Mouse (Mus musculus) MEL (cell line): ENCODE results near the gene Mapre1. TPM values are rescaled to one million over a fixed set of nuclear protein-coding genes. Genes with fewer than 3 reads are reported as not detected.
"Not testable (repeated sequence)": the region's sequence is repeated elsewhere in the genome, so short reads cannot be mapped to it uniquely, and the experiment has no call there.

ENCODE experiments used
- DNase-seq: peaks from one replicate; pipeline ENCODE4 v3.0.0; 2011; ENCODE audit warnings: low read depth, low spot score
- H3K27ac ChIP-seq: 2 replicates; pipeline ENCODE4 v1.5.1; 2012; ENCODE audit warnings: low read depth, mild to moderate bottlenecking, control low read depth, low read length, moderate library complexity; ENCODE audit not compliant: control insufficient read depth
- H3K27me3 ChIP-seq, 2 experiments: fragments of 150-350 bp in 1 of 2; sonication (generic) in 1 of 2; 2 replicates each; pipeline ENCODE4 v1.6.1; 2012; ENCODE audit warnings: low read length in 2 of 2, mild to moderate bottlenecking in 2 of 2, improper control_type of control experiment in 1 of 2, moderate library complexity in 1 of 2; ENCODE audit not compliant: insufficient read depth in 2 of 2, control insufficient read depth in 1 of 2
- H3K36me3 ChIP-seq, 2 experiments: 2 replicates each; pipeline ENCODE4 v1.6.1; 2012 to 2014; ENCODE audit warnings: low read length in 2 of 2, improper control_type of control experiment in 1 of 2, inconsistent platforms in 1 of 2, mild to moderate bottlenecking in 1 of 2; ENCODE audit not compliant: insufficient read depth in 2 of 2, control insufficient read depth in 1 of 2
- H3K4me1 ChIP-seq, 2 experiments: fragments of 150-350 bp in 1 of 2; sonication (generic) in 1 of 2; 2 replicates each; pipeline ENCODE4 v1.6.1; 2012; ENCODE audit warnings: low read length in 2 of 2, improper control_type of control experiment in 1 of 2, mild to moderate bottlenecking in 1 of 2; ENCODE audit not compliant: insufficient read depth in 2 of 2, control insufficient read depth in 1 of 2
- H3K4me3 ChIP-seq, 2 experiments: fragments of 150-350 bp in 1 of 2; sonication (generic) in 1 of 2; 2 replicates each; pipeline ENCODE4 v1.5.1; 2012; ENCODE audit warnings: low read depth in 2 of 2, low read length in 2 of 2, mild to moderate bottlenecking in 2 of 2, moderate library complexity in 2 of 2, control low read depth in 1 of 2, improper control_type of control experiment in 1 of 2; ENCODE audit not compliant: control insufficient read depth in 1 of 2, insufficient read depth in 1 of 2
- H3K79me2 ChIP-seq: 2 replicates; pipeline ENCODE4 v1.6.1; 2012; ENCODE audit warnings: mild to moderate bottlenecking, low read length, moderate library complexity; ENCODE audit not compliant: control insufficient read depth, poor library complexity, insufficient read depth
- H3K9ac ChIP-seq: 2 replicates; pipeline ENCODE4 v1.6.1; 2012; ENCODE audit warnings: low read depth, mild to moderate bottlenecking, control low read depth, low read length, moderate library complexity; ENCODE audit not compliant: control insufficient read depth, poor library complexity, severe bottlenecking
- H3K9me3 ChIP-seq: fragments of 150-350 bp; sonication (generic); replicated peaks from 2 replicates; pipeline ENCODE4 v1.6.1; 2012; ENCODE audit warnings: mild to moderate bottlenecking, low read length, improper control_type of control experiment, moderate library complexity; ENCODE audit not compliant: insufficient read depth
- CTCF ChIP-seq, 3 experiments: IDR thresholded peaks in 2 of 3; conservative IDR thresholded peaks in 1 of 3; 2 replicates each; pipeline ENCODE4 v1.5.1; 2011 to 2012; ENCODE audit warnings: low read length in 3 of 3, low read depth in 2 of 3, mild to moderate bottlenecking in 2 of 3, improper control_type of control experiment in 1 of 3, inconsistent platforms in 1 of 3, mixed read lengths in 1 of 3, moderate library complexity in 1 of 3; ENCODE audit not compliant: control insufficient read depth in 1 of 3, insufficient read depth in 1 of 3, poor library complexity in 1 of 3, severe bottlenecking in 1 of 3
- E2F4 ChIP-seq: IDR thresholded peaks from 2 replicates; pipeline ENCODE4 v1.6.1; 2011; ENCODE audit warnings: low read depth, low read length, improper control_type of control experiment, borderline replicate concordance
- EP300 ChIP-seq, 2 experiments: IDR thresholded peaks; 2 replicates each; pipeline ENCODE4 v1.6.1; 2011; ENCODE audit warnings: improper control_type of control experiment in 2 of 2, low read length in 2 of 2, low read depth in 1 of 2, mild to moderate bottlenecking in 1 of 2
- ETS1 ChIP-seq: IDR thresholded peaks from 2 replicates; pipeline ENCODE4 v1.6.1; 2012; ENCODE audit warnings: low read depth, mild to moderate bottlenecking, inconsistent platforms, low read length, improper control_type of control experiment, moderate library complexity
- GABPA ChIP-seq: IDR thresholded peaks from 2 replicates; pipeline ENCODE4 v1.6.1; 2012; ENCODE audit warnings: low read depth, mild to moderate bottlenecking, inconsistent platforms, low read length, improper control_type of control experiment, moderate library complexity
- HCFC1 ChIP-seq: IDR thresholded peaks from 2 replicates; pipeline ENCODE4 v1.6.1; 2012; ENCODE audit warnings: low read depth, mild to moderate bottlenecking, inconsistent platforms, low read length, improper control_type of control experiment, moderate library complexity
- MAFK ChIP-seq: IDR thresholded peaks from 2 replicates; pipeline ENCODE4 v1.6.1; 2011; ENCODE audit warnings: low read depth, mild to moderate bottlenecking, low read length, improper control_type of control experiment, borderline replicate concordance
- MAX ChIP-seq: IDR thresholded peaks from 2 replicates; pipeline ENCODE4 v1.6.1; 2011; ENCODE audit warnings: low read length, improper control_type of control experiment
- MXI1 ChIP-seq: IDR thresholded peaks from 2 replicates; pipeline ENCODE4 v1.6.1; 2011; ENCODE audit warnings: mild to moderate bottlenecking, low read depth, low read length, improper control_type of control experiment
- MYB ChIP-seq: IDR thresholded peaks from 2 replicates; pipeline ENCODE4 v1.6.1; 2011; ENCODE audit warnings: mild to moderate bottlenecking, low read depth, low read length, improper control_type of control experiment
- MYC ChIP-seq: IDR thresholded peaks from 2 replicates; pipeline ENCODE4 v1.6.1; 2011; ENCODE audit warnings: low read depth, mild to moderate bottlenecking, low read length, improper control_type of control experiment, moderate library complexity
- NELFE ChIP-seq: IDR thresholded peaks from 2 replicates; pipeline ENCODE4 v1.6.1; 2011; ENCODE audit warnings: low read depth, low read length, improper control_type of control experiment
- NRF1 ChIP-seq: IDR thresholded peaks from 2 replicates; pipeline ENCODE4 v1.6.1; 2014; ENCODE audit warnings: low read depth, mild to moderate bottlenecking, inconsistent platforms, low read length, improper control_type of control experiment, moderate library complexity; ENCODE audit not compliant: poor library complexity, insufficient read depth, severe bottlenecking
- POLR2A ChIP-seq, 2 experiments: IDR thresholded peaks; 2 replicates each; pipeline ENCODE4 v1.6.1; 2011 to 2012; ENCODE audit warnings: low read length in 2 of 2, mild to moderate bottlenecking in 2 of 2, control low read depth in 1 of 2, improper control_type of control experiment in 1 of 2, low read depth in 1 of 2, moderate library complexity in 1 of 2; ENCODE audit not compliant: control insufficient read depth in 1 of 2, insufficient read depth in 1 of 2, poor library complexity in 1 of 2
- POLR2AphosphoS2 ChIP-seq: IDR thresholded peaks from 2 replicates; pipeline ENCODE4 v1.6.1; 2011; ENCODE audit warnings: low read length, improper control_type of control experiment
- POLR2AphosphoS5 ChIP-seq: IDR thresholded peaks from 2 replicates; pipeline ENCODE4 v1.6.1; 2012; ENCODE audit warnings: low read depth, borderline replicate concordance, mild to moderate bottlenecking, inconsistent platforms, low read length, moderate library complexity, mixed read lengths
- RAD21 ChIP-seq: IDR thresholded peaks from 2 replicates; pipeline ENCODE4 v1.6.1; 2011; ENCODE audit warnings: mild to moderate bottlenecking, low read depth, low read length, improper control_type of control experiment
- SIN3A ChIP-seq: IDR thresholded peaks from 2 replicates; pipeline ENCODE4 v1.6.1; 2012; ENCODE audit warnings: low read length, improper control_type of control experiment, inconsistent platforms
- TBP ChIP-seq: IDR thresholded peaks from 2 replicates; pipeline ENCODE4 v1.8.0; 2011; ENCODE audit warnings: low read depth, low read length, improper control_type of control experiment
- TCF12 ChIP-seq: IDR thresholded peaks from 2 replicates; pipeline ENCODE4 v1.6.1; 2014; ENCODE audit warnings: low read depth, mild to moderate bottlenecking, inconsistent platforms, low read length, improper control_type of control experiment, moderate library complexity
- USF1 ChIP-seq: IDR thresholded peaks from 2 replicates; pipeline ENCODE4 v1.6.1; 2014; ENCODE audit warnings: low read depth, mild to moderate bottlenecking, inconsistent platforms, low read length, improper control_type of control experiment, moderate library complexity
- USF2 ChIP-seq, 2 experiments: IDR thresholded peaks; 2 replicates each; pipeline ENCODE4 v1.6.1; 2011 to 2012; ENCODE audit warnings: improper control_type of control experiment in 2 of 2, low read length in 2 of 2, borderline replicate concordance in 1 of 2, inconsistent platforms in 1 of 2, low read depth in 1 of 2, mild to moderate bottlenecking in 1 of 2; ENCODE audit not compliant: insufficient read depth in 1 of 2
- ZMIZ1 ChIP-seq: IDR thresholded peaks from 2 replicates; pipeline ENCODE4 v1.6.1; 2012; ENCODE audit warnings: low read depth, mild to moderate bottlenecking, inconsistent platforms, low read length, improper control_type of control experiment, moderate library complexity
- polyA plus RNA-seq, 2 experiments: library from polyadenylated mRNA; stranded (reverse) in 1 of 2; unstranded in 1 of 2; fragments of >175 nt in 1 of 2; fragments of >200 nt in 1 of 2; gene quantifications; 2 replicates each; pipeline versions ENCODE4 v1.2.1 to v1.2.4; 2012; ENCODE audit warnings: low replicate concordance in 2 of 2, low read depth in 1 of 2; ENCODE audit not compliant: insufficient read length in 2 of 2, insufficient read depth in 1 of 2, missing spikeins in 1 of 2
- total RNA-seq: library from RNA; depleted of rRNA; stranded (reverse); fragments of 300-350 nt; gene quantifications from 2 replicates; pipeline ENCODE4 v1.2.3, GENCODE M21; 2012; rRNA removed

Mapre1 gene
- total RNA-seq (57.7 and 60.0 TPM in 2 replicates), polyA plus RNA-seq (10 to 100 TPM in 1 of 2 experiments, not detected in 1; 94.8 TPM)

GRCm38 (mm10) chr2:153740500-153741436 lies at the start of gene Mapre1:
Mapre1 (plus strand) TSS chr2:153741274.
- peak; percentile 99 for DNase-seq
- peaks cover 46% of the 10 kb centered on the region for H3K79me2 ChIP-seq
- H3K27me3 ChIP-seq: no peaks in the 10 kb centered on the region
- 0 out of 4 replicates have a peak, but pooled peaks of 1 of the 2 experiments have one; percentile 9 for TF ChIP-seq EP300 (IDR thresholded peaks at IDR 0.05; ENCODE audit: low read depth in 1 of 2, low read length in 2 of 2)
- no peak for TF ChIP-seq ETS1
- TF ChIP-seq GABPA: 0 out of 2 replicates have a peak, but pooled peaks have one; percentile 21
- TF ChIP-seq ZMIZ1: peak; percentile 85
- TF ChIP-seq POLR2A (IDR thresholded peaks at IDR 0.05; ENCODE audit: control insufficient read depth in 1 of 2, insufficient read depth in 1 of 2, low read depth in 1 of 2, low read length in 2 of 2, poor library complexity in 1 of 2): peak; percentile 78 to 94
- TF ChIP-seq MAFK: no peak
- peak; percentile 63; the same call in 1 of the 2 replicates for TF ChIP-seq MYC
- peak; percentile 72; the same call in 1 of the 2 replicates for TF ChIP-seq POLR2AphosphoS5
- TF ChIP-seq TCF12: 0 out of 2 replicates have a peak, but pooled peaks have one; percentile 20
- TF ChIP-seq USF2 (IDR thresholded peaks at IDR 0.05; ENCODE audit: borderline replicate concordance in 1 of 2, insufficient read depth in 1 of 2, low read depth in 1 of 2, low read length in 2 of 2): peak; percentile 92 to 97
- peak; percentile 65 for TF ChIP-seq NRF1
- TF ChIP-seq MXI1: peak; percentile 17; the same call in 1 of the 2 replicates
- TF ChIP-seq HCFC1: peak; percentile 73
- TF ChIP-seq NELFE: peak; percentile 93
- peak; percentile 99 for TF ChIP-seq MAX
- TF ChIP-seq POLR2AphosphoS2: peak; percentile 96
- TF ChIP-seq E2F4: no peak
- TF ChIP-seq MYB: peak; percentile 25; the same call in 1 of the 2 replicates
- TF ChIP-seq RAD21: no peak
- TF ChIP-seq TBP: peak; percentile 89
- peak; percentile 47 for TF ChIP-seq SIN3A
- TF ChIP-seq USF1: peak; percentile 100
- TF ChIP-seq CTCF (IDR thresholded peaks at IDR 0.05 in 2 of 3, conservative IDR thresholded peaks at IDR 0.05 in 1 of 3; ENCODE audit: control insufficient read depth in 1 of 3, insufficient read depth in 1 of 3, low read depth in 2 of 3, low read length in 3 of 3, poor library complexity in 1 of 3, severe bottlenecking in 1 of 3): no peak
- TF ChIP-seq, all 39 proteins: peak for 18
- H3K4me3 ChIP-seq: peak within 1 kb of the TSS; percentile 81 to 89
- H3K9ac ChIP-seq: peak within 1 kb of the TSS; percentile 95
- H3K4me1 ChIP-seq: peaks cover 7 to 10% of the 10 kb centered on the region in 2 experiments
- peaks cover under 1 to 17% of the 10 kb centered on the region in 2 experiments; a peak in 3 of 4 replicates for H3K36me3 ChIP-seq
- peak within 1 kb of the TSS; percentile 73 for H3K27ac ChIP-seq
- no peaks in the 10 kb centered on the region for H3K9me3 ChIP-seq

GRCm38 (mm10) chr2:153693413-153693812 lies 47.7 kb upstream of the Mapre1 start:
- not testable (repeated sequence) for H3K4me1 ChIP-seq, H3K36me3 ChIP-seq, H3K79me2 ChIP-seq, H3K27me3 ChIP-seq, DNase-seq, H3K9me3 ChIP-seq, H3K9ac ChIP-seq, H3K4me3 ChIP-seq, H3K27ac ChIP-seq
